ENCODE assay signal across 10 mouse cellular contexts in the genomic region with DNA sequence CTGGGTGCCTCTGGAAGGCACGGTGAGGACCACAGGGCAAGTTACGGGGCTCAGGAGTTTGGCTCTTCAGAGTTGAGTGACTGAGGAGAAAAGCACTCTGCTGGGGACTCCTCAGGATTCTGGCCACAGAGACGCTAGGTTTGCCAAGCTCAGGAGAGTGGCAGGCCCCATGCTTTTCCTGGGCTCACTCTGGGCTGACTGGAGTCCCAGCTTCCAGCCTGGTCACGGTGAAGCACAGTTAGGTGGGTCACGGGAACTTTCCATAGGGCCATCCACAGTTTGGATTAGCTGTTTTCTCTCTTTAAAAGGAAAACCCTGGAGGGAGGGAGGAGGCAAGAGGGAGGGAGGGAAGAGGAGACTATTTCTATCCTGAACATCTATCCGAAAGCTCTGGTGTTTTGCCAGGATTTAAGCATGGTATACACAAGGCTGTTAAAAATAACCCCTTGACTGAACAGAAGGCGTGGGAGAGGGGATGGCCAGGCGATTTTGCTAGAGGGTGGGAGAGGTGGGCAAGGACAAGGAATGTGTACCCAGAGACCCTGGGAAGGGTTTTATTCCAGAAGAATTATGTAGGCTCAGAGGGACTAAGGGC. TPM values are rescaled to one million over a fixed set of nuclear protein-coding genes. Genes with fewer than 3 reads are reported as not detected.
DNase-seq lines count a peak whose midpoint lies in the region; ATAC-seq lines count a peak whose summit lies in the region.
"Had no signal": no experiment of that assay in that cellular context is flagged by ENCODE, and none has a peak within 500 bp of the region (broad histone marks: within the 10 kb centered on the region; RNA-seq: fewer than 3 reads in every experiment).

No protein-coding gene starts in this region.

- H3K36me3 ChIP-seq in neural tube, embryonic 15.5 days, result no peaks in the 10 kb centered on the region
- H3K36me3 ChIP-seq in liver, embryonic 11.5 days (ENCODE audit: control insufficient read depth, insufficient read depth, low read length), result no peaks in the 10 kb centered on the region
- 0 out of 2 replicates have a peak, but pooled peaks cover 3% of the 10 kb centered on the region for H3K36me3 ChIP-seq in hindbrain, embryonic 10.5 days
- H3K36me3 ChIP-seq: limb, embryonic 15.5 days; midbrain, embryonic 10.5 days had no signal

- DNase-seq in frontal cortex, postnatal 36 days (ENCODE audit: low spot score in 2 of 2), result peak; percentile 31 to 48
- no peak for DNase-seq in frontal cortex, postnatal 25 days (ENCODE audit: low spot score in 2 of 2)
- DNase-seq in left cerebral cortex, postnatal 10 days (ENCODE audit: extremely low spot score in 1 of 2, low spot score in 2 of 2), result peak; percentile 26 to 58
- no peak for DNase-seq in left cerebral cortex, adult 8-10 months (ENCODE audit: low spot score in 2 of 2)
- DNase-seq in cerebellum, postnatal 25 days, result peak; percentile 62 to 65
- DNase-seq in liver, embryonic 11.5 days (ENCODE audit: low spot score), result no peak
- no peak for DNase-seq in hindbrain, embryonic 10.5 days (ENCODE audit: low spot score)

- H3K27ac ChIP-seq in neural tube, embryonic 15.5 days (replicated peaks), result 0 out of 2 replicates have a peak overlapping the region, but pooled peaks have one; percentile 28
- no peak overlapping the region for H3K27ac ChIP-seq in liver, embryonic 11.5 days (ENCODE audit: low read depth, low read length)
- no peak overlapping the region for H3K27ac ChIP-seq in hindbrain, embryonic 10.5 days
- H3K27ac ChIP-seq: midbrain, embryonic 10.5 days had no signal

- ATAC-seq in neural tube, embryonic 15.5 days (ENCODE audit: low FRiP score), result no peak
- no peak for ATAC-seq in liver, embryonic 11.5 days (replicated peaks; ENCODE audit: low FRiP score)

- peaks cover 6% of the 10 kb centered on the region; the same call in 1 of the 2 replicates for H3K4me1 ChIP-seq in neural tube, embryonic 15.5 days
- H3K4me1 ChIP-seq in liver, embryonic 11.5 days (replicated peaks; ENCODE audit: control insufficient read depth, insufficient read depth, low read length), result peaks cover 10% of the 10 kb centered on the region
- H3K4me1 ChIP-seq in hindbrain, embryonic 10.5 days (replicated peaks), result 0 out of 2 replicates have a peak, but pooled peaks cover 4% of the 10 kb centered on the region

- H3K4me2 ChIP-seq in neural tube, embryonic 15.5 days, result no peak overlapping the region
- no peak overlapping the region for H3K4me2 ChIP-seq in liver, embryonic 11.5 days
- H3K4me2 ChIP-seq: limb, embryonic 15.5 days had no signal

- no peaks in the 10 kb centered on the region for H3K9me3 ChIP-seq in neural tube, embryonic 15.5 days (replicated peaks)
- H3K9me3 ChIP-seq in liver, embryonic 11.5 days (ENCODE audit: control insufficient read depth, low read length), result no peaks in the 10 kb centered on the region
- no peaks in the 10 kb centered on the region for H3K9me3 ChIP-seq in hindbrain, embryonic 10.5 days
- H3K9me3 ChIP-seq: limb, embryonic 15.5 days; midbrain, embryonic 10.5 days had no signal

- H3K9ac ChIP-seq in neural tube, embryonic 15.5 days (replicated peaks), result no peak overlapping the region
- no peak overlapping the region for H3K9ac ChIP-seq in liver, embryonic 11.5 days (ENCODE audit: low read depth, low read length)
- H3K9ac ChIP-seq: limb, embryonic 15.5 days had no signal

- 73% methylated on average over 8 of the region's 8 CpGs for WGBS in neural tube, embryonic 15.5 days
- WGBS in liver, embryonic 11.5 days, result 81% methylated on average over 8 of the region's 8 CpGs
- WGBS in hindbrain, embryonic 10.5 days, result 76% methylated on average over 8 of the region's 8 CpGs

- intact Hi-C loops in left cerebral cortex, postnatal 10 days (cut with DNase I), result no loop called here

- no peak overlapping the region for H3K4me3 ChIP-seq in neural tube, embryonic 15.5 days (replicated peaks)
- H3K4me3 ChIP-seq in liver, embryonic 11.5 days (ENCODE audit: low read depth, low read length), result no peak overlapping the region
- no peak overlapping the region for H3K4me3 ChIP-seq in hindbrain, embryonic 10.5 days
- H3K4me3 ChIP-seq: limb, embryonic 15.5 days; midbrain, embryonic 10.5 days had no signal

- no peaks in the 10 kb centered on the region for H3K27me3 ChIP-seq in neural tube, embryonic 15.5 days (replicated peaks)
- no peaks in the 10 kb centered on the region for H3K27me3 ChIP-seq in liver, embryonic 11.5 days (replicated peaks; ENCODE audit: control insufficient read depth, insufficient read depth, low read length)
- no peaks in the 10 kb centered on the region for H3K27me3 ChIP-seq in hindbrain, embryonic 10.5 days (ENCODE audit: insufficient read depth, poor library complexity, severe bottlenecking)
- H3K27me3 ChIP-seq: limb, embryonic 15.5 days had no signal

RNA-seq across cellular contexts. Expression of gene Artn, which starts 55.5 kb away (rescaled TPM):
- 1 to 10 TPM; 2.0 to 2.1 TPM for total RNA-seq in left cerebral cortex, postnatal 10 days (2021)
- 1 to 10 TPM; 2.1 to 3.4 (median 2.4) TPM for total RNA-seq in left cerebral cortex, adult 8-10 months (2022)
- polyA plus RNA-seq in neural tube, embryonic 15.5 days (2015; fragmentation: Nextera tagmentation; extraction: Ambion mirVana), result 1.1 and 2.3 TPM in 2 replicates
- polyA plus RNA-seq in liver, embryonic 11.5 days (2014; fragmentation: Nextera tagmentation; extraction: Ambion mirVana), result 0.74 and 1.2 TPM in 2 replicates
- polyA plus RNA-seq in hindbrain, embryonic 10.5 days (2016; fragmentation: Nextera tagmentation; extraction: Ambion mirVana), result 1.4 and 1.8 TPM in 2 replicates

Comparison
In these comparisons a context has a peak if more than half of its experiments do, and no peak if none do; other contexts are left out.
1. DNase-seq: peak in frontal cortex, postnatal 36 days (2 of 2), left cerebral cortex, postnatal 10 days (2 of 2) and cerebellum, postnatal 25 days (2 of 2); none in frontal cortex, postnatal 25 days (0 of 2), left cerebral cortex, adult 8-10 months (0 of 2), liver, embryonic 11.5 days (single experiment) and hindbrain, embryonic 10.5 days (single experiment).